Mouse (Mus musculus): ENCODE data around the gene Gm43191. TPM values are rescaled to one million over a fixed set of nuclear protein-coding genes. Genes with fewer than 3 reads are reported as not detected.
A peak's percentile ranks its signal among the peaks of the same experiment; 100 is the strongest.

Gm43191 gene
- polyA plus RNA-seq, 1 experiment from 2014 or later: not detected

DNA sequence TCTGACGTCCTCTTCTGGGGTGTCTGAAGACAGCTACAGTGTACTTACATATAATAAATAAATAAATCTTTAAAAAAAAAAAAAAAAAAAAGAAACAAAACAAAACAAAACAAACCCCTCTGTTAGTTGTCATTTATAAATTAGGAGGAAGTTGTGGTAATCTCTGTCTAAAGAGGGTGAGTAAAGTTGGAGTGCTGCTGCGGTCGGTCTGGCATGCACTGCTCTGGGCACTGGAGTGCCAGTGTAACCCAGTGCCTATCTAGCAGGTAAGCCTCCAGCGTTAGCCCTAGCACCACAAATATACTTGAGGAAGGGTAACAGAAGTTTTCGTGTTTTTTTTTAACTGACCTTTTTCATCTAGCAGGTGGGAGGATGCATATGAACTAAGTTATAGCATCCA is 80.1 kb downstream of the Gm43191 start:
- WGBS: 91% methylated on average over 5 of the region's 5 CpGs
- Histone ChIP-seq H3K27me3 (ENCODE audit: control insufficient read depth, insufficient read depth, low read length) (no peaks in the 10 kb centered on the region), H3K36me3 (ENCODE audit: control insufficient read depth, insufficient read depth, low read length) (no peaks in the 10 kb centered on the region), H3K4me1 (ENCODE audit: control insufficient read depth, insufficient read depth, low read length) (no peaks in the 10 kb centered on the region), H3K9ac (ENCODE audit: low read length) (no peak overlapping the region), H3K9me3 (ENCODE audit: control insufficient read depth, low read length) (no peaks in the 10 kb centered on the region), H3K4me3 (ENCODE audit: low read depth, low read length) (no peak overlapping the region), H3K4me2 (ENCODE audit: low read depth, severe bottlenecking) (no peak overlapping the region), H3K27ac (replicated peaks; ENCODE audit: low read depth, low read length) (no peak overlapping the region)
- no peak for ATAC-seq (ENCODE audit: insufficient number of reproducible peaks, low FRiP score, low TSS enrichment, low read depth)
- DNase-seq (ENCODE audit: low spot score): no peak

DNA sequence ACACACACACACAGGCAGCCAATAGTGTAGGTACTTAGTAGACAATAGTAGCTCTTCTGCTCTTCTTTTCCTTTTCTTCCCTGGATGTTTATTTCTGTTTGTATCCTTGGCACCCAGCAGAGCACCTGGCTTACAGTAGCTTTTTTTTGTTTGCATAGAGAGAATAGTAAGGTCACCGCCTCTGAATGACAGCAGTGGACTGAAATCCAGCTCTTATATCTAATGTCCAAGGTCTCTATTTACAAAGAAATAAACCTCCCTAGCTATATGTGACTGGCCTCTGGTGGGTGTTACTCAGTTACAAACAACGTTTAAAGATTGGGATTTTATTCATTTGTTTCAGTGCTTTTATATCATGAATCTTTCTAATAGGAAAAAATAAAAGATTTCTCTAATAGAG is 81.4 kb downstream of the Gm43191 start:
- H3K27ac ChIP-seq (replicated peaks; ENCODE audit: low read depth, low read length): no peak overlapping the region
- H3K27me3 ChIP-seq (ENCODE audit: control insufficient read depth, insufficient read depth, low read length): no peaks in the 10 kb centered on the region
- H3K9ac ChIP-seq (ENCODE audit: low read length): no peak overlapping the region
- H3K4me2 ChIP-seq (ENCODE audit: low read depth, severe bottlenecking): no peak overlapping the region
- ATAC-seq (ENCODE audit: insufficient number of reproducible peaks, low FRiP score, low TSS enrichment, low read depth): no peak
- 85% methylated on average over 2 of the region's 2 CpGs for WGBS
- no peak for DNase-seq (ENCODE audit: low spot score)
- H3K36me3 ChIP-seq (ENCODE audit: control insufficient read depth, insufficient read depth, low read length): no peaks in the 10 kb centered on the region
- no peak overlapping the region for H3K4me3 ChIP-seq (ENCODE audit: low read depth, low read length)
- H3K4me1 ChIP-seq (ENCODE audit: control insufficient read depth, insufficient read depth, low read length): no peaks in the 10 kb centered on the region
- H3K9me3 ChIP-seq (ENCODE audit: control insufficient read depth, low read length): no peaks in the 10 kb centered on the region

DNA sequence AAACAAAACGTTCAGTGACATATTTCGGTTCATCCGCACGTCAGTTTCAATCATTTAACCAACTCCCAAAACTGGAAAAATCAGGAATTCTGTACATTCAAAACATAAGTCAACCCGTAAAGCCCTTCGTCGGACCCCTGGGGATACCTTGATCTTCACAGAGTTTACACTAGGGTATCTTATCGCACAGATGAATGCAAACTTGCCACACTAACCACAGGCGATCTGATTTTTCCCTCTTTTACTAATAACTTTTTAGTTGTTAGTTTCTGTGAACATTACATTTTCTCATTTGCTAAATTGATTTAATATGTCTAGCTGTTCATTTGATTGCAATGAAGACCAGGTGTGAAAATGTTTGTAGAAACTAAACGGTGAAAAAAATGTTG is 85.5 kb downstream of the Gm43191 start:
- ATAC-seq (ENCODE audit: insufficient number of reproducible peaks, low FRiP score, low TSS enrichment, low read depth): no peak
- no peak for DNase-seq (ENCODE audit: low spot score)
- H3K27ac ChIP-seq (replicated peaks; ENCODE audit: low read depth, low read length): no peak overlapping the region

DNA sequence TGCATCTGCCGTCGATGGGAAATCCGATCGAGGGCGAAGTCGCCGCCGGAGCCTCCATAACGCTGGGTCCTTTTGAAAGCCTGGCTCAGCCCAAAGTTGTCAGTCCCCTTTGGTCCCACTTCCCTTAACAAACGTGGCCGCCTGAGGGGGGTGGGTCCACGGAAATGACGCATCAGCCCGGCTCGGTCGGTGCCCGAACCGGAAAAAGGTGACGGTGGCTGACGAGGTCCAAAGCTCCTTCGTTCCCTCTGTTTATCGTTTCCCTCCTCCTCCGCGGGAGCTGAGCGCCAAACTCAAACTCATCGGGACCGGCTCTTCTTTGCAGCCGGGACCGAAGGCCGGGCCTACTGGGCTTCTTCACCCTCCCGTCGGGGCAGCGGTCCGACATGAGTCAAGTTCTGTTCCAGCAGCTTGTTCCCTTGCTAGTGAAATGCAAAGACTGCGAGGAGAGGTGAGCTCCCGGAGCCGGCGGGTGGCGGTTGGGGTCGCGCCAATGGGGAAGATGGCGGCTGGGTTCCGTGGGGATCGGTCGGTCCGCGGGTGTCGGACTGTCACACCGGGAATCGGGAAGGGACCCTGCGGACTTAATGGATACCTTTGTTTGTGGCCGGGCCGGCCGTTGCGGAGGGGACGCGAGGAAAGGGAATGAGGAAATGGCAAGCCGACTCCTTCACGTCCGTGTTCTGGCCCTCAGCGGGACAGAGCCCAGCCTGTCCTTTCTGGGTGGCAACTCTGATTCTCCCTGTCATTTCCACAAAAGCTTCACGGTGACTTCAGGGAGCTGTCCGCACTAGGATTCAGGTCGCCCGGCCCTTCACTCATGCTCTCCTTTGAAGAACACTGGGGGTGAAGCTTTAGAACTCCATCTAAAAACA is 86.1 kb downstream of the Gm43191 start, which contains the start of gene Sass6:
Gene Sass6, plus strand, starts transcription at position 255 of the 875 bp plus-strand sequence.
- under 1% methylated on average over 65 of the region's 65 CpGs for WGBS
- H3K4me3 ChIP-seq (ENCODE audit: low read depth, low read length): peak within 1 kb of the TSS; percentile 61
- no peaks in the 10 kb centered on the region for H3K9me3 ChIP-seq (ENCODE audit: control insufficient read depth, low read length)
- H3K36me3 ChIP-seq (ENCODE audit: control insufficient read depth, insufficient read depth, low read length): peaks cover 4% of the 10 kb centered on the region; the same call in 1 of the 2 replicates
- peak within 1 kb of the TSS; percentile 49 for H3K4me2 ChIP-seq (ENCODE audit: low read depth, severe bottlenecking)
- H3K4me1 ChIP-seq (ENCODE audit: control insufficient read depth, insufficient read depth, low read length): no peaks in the 10 kb centered on the region
- H3K9ac ChIP-seq (ENCODE audit: low read length): peak within 1 kb of the TSS; percentile 84
- DNase-seq (ENCODE audit: low spot score) (peak; percentile 99), ATAC-seq (ENCODE audit: insufficient number of reproducible peaks, low FRiP score, low TSS enrichment, low read depth) (peak; percentile 94)
- H3K27ac ChIP-seq (replicated peaks; ENCODE audit: low read depth, low read length): no peak within 1 kb of the TSS
- H3K27me3 ChIP-seq (ENCODE audit: control insufficient read depth, insufficient read depth, low read length): no peaks in the 10 kb centered on the region

More for the DNA sequence above, 85.5 kb downstream of the Gm43191 start:
- H3K4me3 ChIP-seq (ENCODE audit: low read depth, low read length): peak overlapping the region; percentile 61
- no peaks in the 10 kb centered on the region for H3K27me3 ChIP-seq (ENCODE audit: control insufficient read depth, insufficient read depth, low read length)
- H3K9ac ChIP-seq (ENCODE audit: low read length): peak overlapping the region; percentile 84
- peak overlapping the region; percentile 49 for H3K4me2 ChIP-seq (ENCODE audit: low read depth, severe bottlenecking)
- 10% methylated on average over 10 of the region's 10 CpGs for WGBS
- H3K36me3 ChIP-seq (ENCODE audit: control insufficient read depth, insufficient read depth, low read length): peaks cover 2% of the 10 kb centered on the region; the same call in 1 of the 2 replicates
- no peaks in the 10 kb centered on the region for H3K4me1 ChIP-seq (ENCODE audit: control insufficient read depth, insufficient read depth, low read length)
- H3K9me3 ChIP-seq (ENCODE audit: control insufficient read depth, low read length): no peaks in the 10 kb centered on the region

DNA sequence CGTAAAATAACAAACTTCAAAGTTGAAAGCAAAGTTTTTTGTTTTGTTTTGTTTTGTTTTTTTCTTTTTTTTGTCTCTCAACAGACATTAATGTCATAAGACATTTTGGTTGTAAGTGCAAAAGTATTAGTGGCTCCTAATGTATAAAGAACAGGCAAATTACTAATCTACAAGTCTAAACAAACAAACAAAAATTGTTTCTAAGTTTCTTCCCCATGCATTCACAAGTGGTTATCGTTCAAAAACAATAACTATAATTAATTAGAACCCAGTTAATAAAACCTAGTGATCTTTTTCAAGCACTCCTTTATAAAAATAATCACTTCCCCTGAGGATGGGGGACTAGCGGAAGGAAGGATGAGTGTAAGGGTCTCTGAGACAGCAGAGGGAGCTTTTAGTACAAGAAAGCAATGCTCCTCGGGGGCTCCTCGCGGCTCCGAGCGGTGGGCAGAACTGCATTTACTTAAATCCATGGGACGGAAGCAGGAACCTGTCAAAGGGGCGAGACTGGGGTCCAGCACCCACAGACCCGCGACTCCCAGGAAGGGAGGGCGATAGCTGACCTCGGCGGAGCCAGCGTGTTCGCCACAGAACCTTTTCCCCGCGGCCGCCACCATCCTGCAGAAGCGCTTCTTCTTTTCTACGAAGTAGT is 86.9 kb downstream of the Gm43191 start:
- Histone ChIP-seq H3K4me1 (ENCODE audit: control insufficient read depth, insufficient read depth, low read length) (no peaks in the 10 kb centered on the region), H3K36me3 (ENCODE audit: control insufficient read depth, insufficient read depth, low read length) (peaks cover 6% of the 10 kb centered on the region; the same call in 1 of the 2 replicates), H3K4me2 (ENCODE audit: low read depth, severe bottlenecking) (peak overlapping the region; percentile 26), H3K27me3 (ENCODE audit: control insufficient read depth, insufficient read depth, low read length) (no peaks in the 10 kb centered on the region), H3K4me3 (ENCODE audit: low read depth, low read length) (peak overlapping the region; percentile 61), H3K9ac (ENCODE audit: low read length) (peak overlapping the region; percentile 84), H3K9me3 (ENCODE audit: control insufficient read depth, low read length) (no peaks in the 10 kb centered on the region), H3K27ac (replicated peaks; ENCODE audit: low read depth, low read length) (no peak overlapping the region)
- ATAC-seq (ENCODE audit: insufficient number of reproducible peaks, low FRiP score, low TSS enrichment, low read depth) (peak; percentile 69), DNase-seq (ENCODE audit: low spot score) (no peak)
- WGBS: 2% methylated on average over 21 of the region's 22 CpGs

Other genes starting within 250 kb of the Gm43191 start
- 99.6 and 104 TPM in 2 replicates for gene Rtca, start 173.1 kb downstream of the Gm43191 start, polyA plus RNA-seq (2014; fragmentation: Nextera tagmentation; extraction: Ambion mirVana)
- 13.2 and 14.8 TPM in 2 replicates for gene Dbt, start 168.2 kb downstream of the Gm43191 start, polyA plus RNA-seq (2014; fragmentation: Nextera tagmentation; extraction: Ambion mirVana)
- 0.37 and 0.79 TPM in 2 replicates for gene Lrrc39, start 118.3 kb downstream of the Gm43191 start, polyA plus RNA-seq (2014; fragmentation: Nextera tagmentation; extraction: Ambion mirVana)
- 34.3 and 39.7 TPM in 2 replicates for gene Sass6, start 86.3 kb downstream of the Gm43191 start, polyA plus RNA-seq (2014; fragmentation: Nextera tagmentation; extraction: Ambion mirVana)
- 26.2 and 33.8 TPM in 2 replicates for gene Trmt13, start 66.7 kb downstream of the Gm43191 start, polyA plus RNA-seq (2014; fragmentation: Nextera tagmentation; extraction: Ambion mirVana)
- 86.0 and 94.3 TPM in 2 replicates for gene Mfsd14a, start 18.6 kb downstream of the Gm43191 start, polyA plus RNA-seq (2014; fragmentation: Nextera tagmentation; extraction: Ambion mirVana)
- gene Slc35a3, start 31.6 kb upstream of the Gm43191 start, polyA plus RNA-seq (2014; fragmentation: Nextera tagmentation; extraction: Ambion mirVana): 6.8 and 8.5 TPM in 2 replicates
- gene Agl, start 126.9 kb upstream of the Gm43191 start, polyA plus RNA-seq (2014; fragmentation: Nextera tagmentation; extraction: Ambion mirVana): 10.2 and 10.4 TPM in 2 replicates
- 10.7 and 14.5 TPM in 2 replicates for gene Frrs1, start 178.2 kb upstream of the Gm43191 start, polyA plus RNA-seq (2014; fragmentation: Nextera tagmentation; extraction: Ambion mirVana)

Data from limb, embryonic 11.5 days (tissue).